Mouse (Mus musculus) ovary, postnatal 10 days (tissue): ENCODE data around the gene Snip1.

Experiments used
- DNase-seq: peaks from one replicate; pipeline ENCODE4 v3.0.0; 2022; ENCODE audit warnings: low spot score

The Snip1 gene

GRCm38 (mm10) chr4:125066490-125067370 lies at the start of gene Snip1:
Gene Snip1, plus strand, starts transcription at chr4:125066672.
- DNase-seq, result peak; percentile 83

DNA sequence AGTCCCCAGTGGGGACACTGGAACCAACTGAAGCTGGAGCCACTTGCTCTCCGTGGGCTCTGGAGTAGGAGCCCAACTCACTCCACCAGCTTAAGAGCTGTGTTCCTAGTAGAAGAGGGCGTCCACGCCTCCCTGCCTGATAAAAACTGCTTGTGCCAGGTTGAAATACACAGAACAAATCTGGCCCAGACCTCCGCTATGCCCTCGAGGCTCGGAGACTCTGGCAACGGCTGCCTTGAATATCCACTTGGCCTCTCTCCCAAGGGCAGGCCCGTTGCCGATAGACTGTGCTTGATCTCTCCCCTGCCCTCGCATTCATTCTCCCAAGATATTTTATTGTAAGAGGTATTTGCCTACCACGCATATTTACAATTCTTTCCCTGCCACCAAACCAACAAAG lies 49.0 kb upstream of the Snip1 start:
- no peak for DNase-seq

DNA sequence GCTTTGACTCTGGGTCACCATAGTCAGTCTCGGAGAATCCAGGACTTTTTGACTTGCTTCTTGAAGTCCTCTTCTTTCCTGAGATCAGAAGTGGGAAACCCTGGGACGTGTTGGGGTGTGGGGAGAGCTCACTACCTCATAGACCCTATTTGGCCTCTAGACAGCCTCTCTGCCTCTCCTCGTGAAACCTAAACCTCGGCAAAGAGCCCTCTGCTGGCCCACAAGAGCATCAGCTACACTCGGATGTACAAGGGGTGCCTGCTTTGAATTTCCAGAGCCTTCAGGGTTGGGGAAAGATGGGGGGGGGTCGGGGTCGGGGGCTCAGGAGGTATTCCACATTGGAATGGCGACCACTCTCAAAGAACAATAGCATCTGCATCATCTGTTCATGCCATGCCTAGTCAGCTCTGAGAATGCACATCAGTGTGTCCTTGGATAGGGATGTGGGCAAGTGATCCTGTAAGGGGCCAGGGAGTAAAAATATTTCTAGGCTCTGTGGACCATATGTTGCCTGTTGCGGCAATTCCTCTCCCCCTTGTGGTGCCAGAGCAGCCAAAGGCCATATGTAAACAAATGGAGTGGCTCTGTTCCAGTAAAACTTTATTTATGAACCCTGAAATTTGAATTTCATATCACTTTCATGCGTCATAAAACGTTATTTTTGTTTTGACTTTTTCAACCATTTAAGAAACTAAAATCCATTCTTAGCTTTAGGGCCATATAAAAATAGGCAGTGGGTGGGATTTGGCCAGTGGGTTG lies 45.5 kb upstream of the Snip1 start:
- DNase-seq, result no peak

DNA sequence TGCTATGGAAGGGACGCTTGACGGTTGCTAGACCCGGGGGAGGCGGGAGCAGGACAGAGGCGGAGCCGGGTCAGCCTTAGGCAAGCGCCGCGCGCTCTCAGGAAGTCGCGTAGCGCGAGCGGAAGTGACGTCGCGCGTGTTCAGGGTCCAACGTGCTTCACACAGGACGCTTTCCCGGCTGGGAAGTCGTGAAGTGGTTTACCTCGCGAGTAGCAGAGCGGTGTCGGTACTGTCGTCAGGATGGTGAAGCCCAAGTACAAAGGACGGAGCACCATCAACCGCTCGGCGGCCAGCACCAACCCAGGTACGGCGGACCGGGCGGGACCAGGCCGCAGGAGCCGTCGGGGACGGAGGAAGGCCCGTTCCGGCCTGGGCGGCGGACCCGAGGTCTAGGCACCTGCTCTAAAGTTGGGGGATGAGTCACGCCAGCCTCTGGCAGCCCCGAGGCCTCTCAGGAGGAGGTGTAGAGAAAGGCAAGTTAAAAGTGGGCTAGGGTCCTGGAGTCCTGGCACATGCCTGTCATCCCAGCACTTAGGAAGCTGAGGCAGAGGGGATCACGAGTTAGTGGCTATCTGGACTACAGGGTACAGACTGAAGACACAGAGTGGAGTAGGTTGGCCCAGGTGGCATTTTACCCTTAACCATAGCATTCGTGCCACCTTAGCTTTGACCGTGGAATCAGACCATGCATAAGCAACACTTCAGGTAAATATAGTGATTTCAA lies 36.4 kb upstream of the Snip1 start:
- DNase-seq, result peak; percentile 85

- no peak for DNase-seq
These were observed 32.1 kb upstream of the Snip1 start for GRCm38 (mm10) chr4:125034341-125034740.

GRCm38 (mm10) chr4:125044454-125044853 lies 22.0 kb upstream of the Snip1 start:
- no peak for DNase-seq

DNA sequence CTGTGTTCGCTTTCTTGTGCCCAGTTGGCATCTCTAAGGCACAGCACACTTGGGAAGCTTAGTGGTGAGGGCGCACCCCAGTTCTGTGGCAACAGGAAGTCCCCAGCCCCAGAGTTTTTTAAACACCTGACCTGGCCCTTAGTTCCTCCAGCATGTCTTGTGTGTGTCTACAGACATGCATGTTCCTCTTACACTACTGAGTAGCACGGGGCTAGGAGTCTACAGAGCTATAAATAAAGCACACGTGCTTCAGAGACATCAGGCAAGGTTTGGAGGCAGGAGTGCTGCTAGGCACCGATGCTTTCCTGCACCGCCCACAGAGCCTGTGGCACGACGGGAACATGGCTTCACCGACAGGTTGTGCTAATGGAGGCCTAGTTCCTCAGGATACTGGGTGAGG lies 11.1 kb upstream of the Snip1 start:
- no peak for DNase-seq

GRCm38 (mm10) chr4:125056476-125056875 lies 10.0 kb upstream of the Snip1 start:
- no peak for DNase-seq

- DNase-seq, result no peak
These were observed 9.2 kb upstream of the Snip1 start for GRCm38 (mm10) chr4:125057273-125057672.

- no peak for DNase-seq
These were observed 8.4 kb upstream of the Snip1 start for GRCm38 (mm10) chr4:125058033-125058432.

GRCm38 (mm10) chr4:125059025-125059424 lies 7.4 kb upstream of the Snip1 start:
- peak; percentile 33 for DNase-seq

GRCm38 (mm10) chr4:125063829-125064228 lies 2.6 kb upstream of the Snip1 start:
- no peak for DNase-seq

GRCm38 (mm10) chr4:125065517-125066307 lies 760 bp upstream of the Snip1 start, which contains the start of gene Dnali1:
Gene Dnali1, minus strand, starts transcription at chr4:125065703.
- DNase-seq, result no peak

GRCm38 (mm10) chr4:125077700-125078099 lies 11.2 kb downstream of the Snip1 start:
- no peak for DNase-seq

GRCm38 (mm10) chr4:125078698-125079097 lies 12.2 kb downstream of the Snip1 start:
- DNase-seq, result no peak

- DNase-seq, result peak; percentile 87
These were observed 18.2 kb downstream of the Snip1 start, which contains the start of gene Meaf6 for GRCm38 (mm10) chr4:125084403-125085345. Gene Meaf6, plus strand, starts transcription at chr4:125085134.

DNA sequence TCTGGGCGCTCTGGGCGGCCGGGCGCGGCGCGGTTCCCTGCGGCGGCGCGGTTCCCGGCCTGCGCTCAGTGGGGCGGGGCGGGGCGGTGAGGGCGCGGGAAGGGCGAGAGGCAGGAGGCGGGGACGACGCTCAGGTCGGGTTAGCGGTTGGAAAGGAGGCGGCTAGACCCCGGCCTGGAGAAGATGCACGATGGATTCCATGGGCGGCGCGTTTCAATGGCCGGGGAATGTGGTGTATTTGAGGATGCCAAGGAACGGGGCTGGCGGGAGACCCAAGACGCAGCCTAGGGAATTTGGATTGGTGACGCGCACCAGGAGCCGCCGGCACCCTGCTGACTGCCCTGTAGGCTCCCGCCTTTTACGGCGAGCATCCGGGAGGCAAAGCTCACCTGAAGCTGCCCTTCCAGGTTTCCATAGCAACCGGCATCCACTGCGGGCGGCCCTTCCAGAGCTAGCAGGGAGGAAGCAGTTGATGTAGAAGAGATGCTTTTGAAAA lies 18.9 kb downstream of the Snip1 start:
- DNase-seq, result no peak

DNA sequence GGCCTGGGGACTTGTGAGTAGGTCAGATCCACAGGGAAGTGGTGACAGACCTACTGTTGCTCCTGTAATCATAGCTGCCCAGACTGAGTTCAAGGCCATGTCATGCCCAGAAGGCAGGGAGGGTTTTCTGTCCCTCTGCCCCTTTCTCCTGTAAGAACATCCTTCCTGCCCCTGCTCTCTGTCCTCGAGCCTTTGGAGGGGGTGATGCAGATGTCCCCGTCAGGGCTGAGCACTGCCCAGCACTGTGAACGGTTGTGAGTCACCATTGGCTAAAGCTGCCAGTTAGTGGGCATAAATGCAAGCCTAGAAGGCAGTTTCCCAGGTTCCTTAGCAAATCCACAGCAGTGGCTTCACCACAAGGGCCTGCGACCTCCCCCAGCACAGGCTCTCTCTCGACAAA lies 26.6 kb downstream of the Snip1 start:
- no peak for DNase-seq

GRCm38 (mm10) chr4:125096066-125096465 lies 29.6 kb downstream of the Snip1 start:
- DNase-seq, result no peak

DNA sequence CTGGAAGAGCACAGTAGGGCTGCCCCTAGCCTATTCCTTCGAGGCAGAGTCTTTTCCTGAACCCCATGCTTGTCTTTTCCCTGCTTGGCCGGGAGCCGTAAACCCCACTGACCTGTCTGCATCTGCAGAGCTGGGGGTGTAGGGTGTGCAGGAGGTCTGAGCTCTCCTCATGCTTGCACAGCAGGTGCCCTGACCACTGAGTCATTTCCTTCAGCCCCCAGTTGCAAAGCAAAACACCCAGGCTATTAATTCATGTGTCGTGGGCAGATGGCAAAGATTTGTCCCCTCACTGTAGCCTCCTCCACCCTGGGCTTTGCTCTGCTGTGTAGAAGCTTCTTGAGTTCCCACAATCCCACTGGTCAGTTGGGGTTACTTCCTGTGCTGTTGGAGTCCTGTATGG lies 30.9 kb downstream of the Snip1 start:
- DNase-seq, result no peak
